Mouse (Mus musculus) cerebellum, postnatal 25 days (tissue): ENCODE results near the gene Creld1.

Source experiments
- DNase-seq, 2 experiments: peaks; one replicate each; pipeline ENCODE4 v3.0.0; 2021; ENCODE audit warnings: mixed read lengths in 2 of 2

Gene Creld1

DNA sequence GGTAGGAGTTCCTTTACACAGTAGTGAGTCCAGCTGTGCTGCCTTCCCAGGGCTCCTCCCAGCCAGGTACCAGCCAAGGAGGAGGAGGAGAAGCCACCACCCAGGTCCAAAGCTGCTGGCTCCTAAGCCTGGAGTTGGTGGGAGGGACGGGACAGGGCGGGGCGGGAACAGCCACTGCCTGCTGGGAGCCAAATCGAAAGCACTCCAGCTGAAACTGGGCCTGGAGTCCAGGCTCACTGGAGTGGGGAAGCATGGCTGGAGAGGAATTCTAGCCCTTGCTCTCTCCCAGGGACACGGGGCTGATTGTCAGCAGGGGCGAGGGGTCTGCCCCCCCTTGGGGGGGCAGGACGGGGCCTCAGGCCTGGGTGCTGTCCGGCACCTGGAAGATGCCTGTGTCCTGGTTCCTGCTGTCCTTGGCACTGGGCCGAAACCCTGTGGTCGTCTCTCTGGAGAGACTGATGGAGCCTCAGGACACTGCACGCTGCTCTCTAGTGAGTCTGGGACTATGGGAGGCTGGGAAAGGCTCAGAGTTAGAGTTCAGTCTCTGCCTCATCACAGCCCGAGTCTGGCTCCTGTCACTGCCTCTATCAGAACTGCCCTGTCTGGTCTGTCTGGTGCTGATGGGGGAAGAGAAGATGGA lies 11.7 kb upstream of the Creld1 start, which contains the start of gene Il17rc:
TSS of gene Il17rc (plus strand) at position 131 of the 640 bp plus-strand sequence.
- peak in 1 of 2 experiments; percentile 43 for DNase-seq

DNA sequence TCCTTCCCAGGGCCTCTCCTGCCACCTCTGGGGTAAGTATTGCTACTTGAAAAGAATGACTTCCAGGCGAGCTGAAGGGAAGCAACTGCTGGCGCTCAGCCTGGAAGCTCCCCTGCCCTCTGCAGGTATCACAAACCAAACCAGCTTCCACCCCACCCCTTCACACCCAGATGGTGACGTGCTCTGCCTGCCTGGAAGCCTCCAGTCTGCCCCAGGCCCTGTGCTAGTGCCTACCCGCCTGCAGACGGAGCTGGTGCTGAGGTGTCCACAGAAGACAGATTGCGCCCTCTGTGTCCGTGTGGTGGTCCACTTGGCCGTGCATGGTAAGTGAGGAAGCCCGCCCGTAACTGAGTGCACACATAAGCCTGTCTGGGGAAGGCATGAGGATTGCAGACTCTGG lies 11.0 kb upstream of the Creld1 start:
- DNase-seq: no peak

DNA sequence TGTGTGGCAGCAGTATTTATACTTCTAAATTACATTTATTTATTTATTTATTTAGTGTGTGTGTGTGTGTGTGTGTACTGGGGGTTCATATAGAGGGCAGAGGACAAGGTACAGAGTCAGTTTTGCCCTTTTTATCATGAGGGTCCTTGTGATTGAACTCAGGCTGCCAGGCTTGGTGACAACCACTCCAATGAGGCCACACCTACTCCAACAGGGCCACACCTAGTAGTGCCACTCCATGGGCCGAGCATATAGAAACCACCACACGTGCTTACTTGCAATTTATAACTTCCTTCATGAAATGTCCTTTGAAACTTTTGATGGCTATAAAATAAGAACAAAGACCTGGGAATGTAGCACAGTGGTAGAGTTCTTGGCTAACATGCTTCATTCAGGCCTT lies 9.9 kb upstream of the Creld1 start:
- no peak for DNase-seq

DNA sequence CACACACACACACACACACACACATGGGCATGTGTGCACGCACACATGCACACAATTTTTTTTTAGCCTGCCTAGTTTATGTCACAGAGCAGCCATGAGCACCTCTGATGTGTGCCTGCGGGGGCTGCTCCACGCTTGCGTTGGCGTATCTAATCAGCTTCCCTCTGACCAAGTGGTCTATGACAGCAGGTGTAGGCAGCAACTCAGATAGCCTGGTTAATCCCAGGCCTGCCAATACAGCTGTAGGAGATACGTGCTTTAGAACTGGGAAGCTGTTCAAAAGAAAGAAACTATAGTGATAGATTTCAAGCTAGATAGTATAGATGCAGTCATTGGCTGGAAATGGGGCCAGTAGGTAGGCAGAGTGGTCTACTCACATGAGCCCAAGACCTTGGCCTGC lies 9.4 kb upstream of the Creld1 start:
- DNase-seq: no peak

DNA sequence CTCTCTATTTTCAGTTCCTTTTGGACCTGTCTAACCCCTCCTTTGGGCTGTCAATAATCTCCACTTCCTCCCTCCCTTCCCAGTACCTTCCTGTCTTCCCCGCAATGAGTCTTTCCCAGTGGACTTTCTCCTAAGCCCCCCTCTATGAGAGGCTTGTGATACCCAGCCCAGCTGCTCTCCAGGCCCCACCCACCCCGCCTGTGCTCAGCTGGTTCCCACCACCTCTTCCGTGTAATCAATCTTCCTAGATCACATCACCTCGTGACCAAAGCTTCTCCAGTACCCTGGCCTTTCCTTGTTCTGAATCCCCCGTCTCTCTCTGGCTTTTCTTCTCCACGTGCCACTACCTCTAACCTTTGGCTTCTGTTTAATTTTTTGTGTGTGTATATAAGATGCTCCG lies 5.7 kb upstream of the Creld1 start:
- DNase-seq: no peak

DNA sequence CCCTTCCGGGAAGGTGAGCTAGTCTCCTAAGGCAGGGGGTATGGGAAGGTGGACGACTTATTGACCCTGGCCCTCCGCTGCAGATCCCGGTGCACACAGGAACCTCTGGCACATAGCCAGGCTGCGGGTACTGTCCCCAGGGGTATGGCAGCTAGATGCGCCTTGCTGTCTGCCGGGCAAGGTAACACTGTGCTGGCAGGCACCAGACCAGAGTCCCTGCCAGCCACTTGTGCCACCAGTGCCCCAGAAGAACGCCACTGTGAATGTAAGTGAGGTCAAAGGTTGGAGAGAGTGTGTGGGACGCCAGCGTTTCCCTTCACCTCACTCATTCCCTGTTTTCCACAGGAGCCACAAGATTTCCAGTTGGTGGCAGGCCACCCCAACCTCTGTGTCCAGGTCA lies 4.2 kb upstream of the Creld1 start:
- DNase-seq: no peak

DNA sequence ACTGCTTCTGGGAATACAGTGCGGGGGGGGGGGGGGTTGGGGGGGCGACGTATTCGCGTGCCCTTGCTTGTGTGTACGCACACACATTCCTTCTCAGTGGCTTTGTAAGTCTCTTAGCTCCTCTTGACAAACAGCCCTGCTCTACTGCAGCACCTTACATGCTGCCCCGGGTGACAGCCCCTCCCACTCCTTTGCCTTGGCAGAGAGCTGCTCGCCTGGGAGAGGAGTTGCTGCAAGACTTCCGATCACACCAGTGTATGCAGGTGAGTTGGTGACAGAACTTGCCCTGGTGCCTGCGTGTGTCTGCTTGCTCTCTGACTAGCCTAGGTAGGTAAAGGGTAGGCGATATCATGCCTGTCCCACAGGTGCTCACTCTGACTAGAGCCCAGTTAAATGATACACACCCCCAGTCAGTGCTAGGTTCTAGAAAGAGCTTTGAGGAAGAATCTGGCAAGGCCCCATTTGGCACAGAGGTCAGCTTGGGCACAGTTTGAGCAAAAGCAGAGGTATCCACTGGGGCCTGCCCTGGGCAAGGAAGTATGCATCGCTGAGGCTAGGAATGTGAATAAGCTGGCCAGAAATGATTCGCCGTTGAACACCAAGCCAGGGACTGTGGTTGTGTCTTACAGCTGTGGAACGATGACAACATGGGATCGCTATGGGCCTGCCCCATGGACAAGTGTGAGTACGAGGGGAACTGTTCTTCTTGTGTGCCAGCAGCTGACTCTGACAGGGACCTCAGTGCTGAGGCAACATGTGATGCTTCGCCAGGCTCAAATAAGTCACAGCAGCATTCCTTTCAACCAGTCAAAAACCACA lies 2.3 kb upstream of the Creld1 start:
- DNase-seq: peak in 1 of 2 experiments; percentile 36

DNA sequence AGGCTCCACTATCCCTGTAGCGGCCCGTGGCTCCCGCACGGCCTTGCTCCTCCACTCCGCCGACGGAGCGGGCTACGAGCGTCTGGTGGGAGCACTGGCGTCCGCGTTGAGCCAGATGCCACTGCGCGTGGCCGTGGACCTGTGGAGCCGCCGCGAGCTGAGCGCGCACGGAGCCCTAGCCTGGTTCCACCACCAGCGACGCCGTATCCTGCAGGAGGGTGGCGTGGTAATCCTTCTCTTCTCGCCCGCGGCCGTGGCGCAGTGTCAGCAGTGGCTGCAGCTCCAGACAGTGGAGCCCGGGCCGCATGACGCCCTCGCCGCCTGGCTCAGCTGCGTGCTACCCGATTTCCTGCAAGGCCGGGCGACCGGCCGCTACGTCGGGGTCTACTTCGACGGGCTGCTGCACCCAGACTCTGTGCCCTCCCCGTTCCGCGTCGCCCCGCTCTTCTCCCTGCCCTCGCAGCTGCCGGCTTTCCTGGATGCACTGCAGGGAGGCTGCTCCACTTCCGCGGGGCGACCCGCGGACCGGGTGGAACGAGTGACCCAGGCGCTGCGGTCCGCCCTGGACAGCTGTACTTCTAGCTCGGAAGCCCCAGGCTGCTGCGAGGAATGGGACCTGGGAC lies 509 bp upstream of the Creld1 start:
- DNase-seq: peak; percentile 76 to 79

DNA sequence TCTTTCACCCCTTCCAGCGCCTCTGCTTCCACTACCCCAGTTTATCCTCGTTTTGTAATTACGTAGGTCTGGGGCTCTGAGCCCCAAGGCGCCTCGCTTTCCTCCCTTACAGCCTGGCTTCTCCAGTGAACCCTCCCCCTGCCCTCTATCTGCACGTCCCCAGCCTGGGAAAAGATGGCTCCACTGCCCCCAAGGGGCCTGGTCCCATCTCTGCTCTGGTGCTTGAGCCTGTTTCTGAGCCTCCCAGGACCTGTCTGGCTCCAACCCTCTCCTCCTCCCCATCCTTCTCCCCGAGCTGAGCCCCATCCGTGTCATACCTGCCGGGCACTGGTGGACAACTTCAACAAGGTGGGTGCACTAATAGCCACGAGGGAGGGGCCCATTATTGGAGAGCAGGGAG lies 632 bp downstream of the Creld1 start:
- peak; percentile 57 to 60 for DNase-seq

DNA sequence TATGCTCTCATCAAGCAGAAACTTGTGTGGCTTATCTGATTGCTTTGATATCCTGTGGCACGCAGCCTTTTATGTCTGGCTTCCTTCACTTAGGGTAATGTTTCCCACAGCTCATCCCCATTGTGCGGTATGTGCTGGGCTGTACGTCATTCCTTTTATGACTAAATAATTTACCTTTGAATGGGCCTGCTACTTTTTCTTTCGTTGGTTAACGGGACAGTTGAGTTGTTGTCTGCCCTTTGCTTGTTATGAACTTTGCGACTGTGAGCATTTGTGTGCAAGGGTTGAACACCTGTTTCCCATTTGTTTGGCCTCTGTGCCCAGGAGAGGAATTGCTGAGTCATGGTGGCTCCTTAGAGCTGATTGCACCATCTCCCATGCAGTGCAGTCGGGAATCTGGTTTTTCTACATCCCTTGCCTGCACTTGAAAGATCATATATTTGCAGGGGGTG lies 4.1 kb downstream of the Creld1 start:
- DNase-seq: no peak

DNA sequence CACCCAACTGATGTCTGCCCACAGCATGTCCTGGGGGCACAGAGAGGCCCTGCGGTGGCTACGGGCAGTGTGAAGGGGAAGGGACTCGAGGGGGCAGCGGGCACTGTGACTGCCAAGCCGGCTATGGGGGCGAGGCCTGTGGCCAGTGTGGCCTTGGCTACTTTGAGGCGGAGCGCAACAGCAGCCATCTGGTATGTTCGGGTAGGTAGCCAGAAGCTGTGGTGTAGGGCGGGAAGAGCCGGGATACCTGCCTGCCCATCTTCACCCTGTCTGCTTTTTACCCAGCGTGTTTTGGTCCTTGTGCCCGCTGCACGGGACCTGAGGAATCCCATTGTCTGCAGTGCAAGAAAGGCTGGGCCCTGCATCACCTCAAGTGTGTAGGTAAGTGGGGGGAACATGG lies 6.3 kb downstream of the Creld1 start:
- DNase-seq: peak; percentile 55 to 61

DNA sequence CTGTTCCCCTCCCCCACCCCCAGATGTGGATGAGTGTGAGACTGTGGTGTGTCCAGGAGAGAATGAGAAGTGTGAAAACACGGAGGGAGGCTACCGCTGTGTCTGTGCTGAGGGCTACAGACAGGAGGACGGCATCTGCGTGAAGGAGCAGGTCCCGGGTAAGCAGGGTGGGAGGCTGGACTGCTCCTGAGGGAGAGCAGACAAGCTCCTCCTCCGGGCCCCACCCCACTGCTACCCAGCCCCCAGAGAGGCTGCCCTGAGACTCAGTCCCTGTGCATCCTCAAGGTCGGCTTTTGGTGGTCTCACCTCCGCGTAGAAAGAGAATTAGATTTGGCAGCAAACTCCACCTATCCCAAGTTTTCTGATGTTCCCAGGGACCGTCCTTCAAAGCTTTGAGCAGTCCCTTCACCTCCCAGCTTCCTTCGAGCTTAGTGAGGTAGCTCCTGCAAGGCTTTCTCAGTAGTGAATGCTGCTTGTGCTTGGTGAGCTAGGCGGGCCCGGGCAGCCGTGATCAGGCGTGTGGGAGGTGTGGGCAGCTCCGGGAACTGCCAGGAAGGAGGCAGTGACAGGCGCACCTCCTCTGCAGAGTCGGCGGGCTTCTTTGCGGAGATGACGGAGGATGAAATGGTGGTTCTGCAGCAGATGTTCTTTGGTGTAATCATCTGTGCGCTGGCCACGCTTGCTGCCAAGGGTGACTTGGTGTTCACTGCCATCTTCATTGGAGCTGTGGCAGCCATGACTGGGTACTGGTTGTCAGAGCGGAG lies 9.2 kb downstream of the Creld1 start:
- DNase-seq: peak in 1 of 2 experiments; percentile 21

DNA sequence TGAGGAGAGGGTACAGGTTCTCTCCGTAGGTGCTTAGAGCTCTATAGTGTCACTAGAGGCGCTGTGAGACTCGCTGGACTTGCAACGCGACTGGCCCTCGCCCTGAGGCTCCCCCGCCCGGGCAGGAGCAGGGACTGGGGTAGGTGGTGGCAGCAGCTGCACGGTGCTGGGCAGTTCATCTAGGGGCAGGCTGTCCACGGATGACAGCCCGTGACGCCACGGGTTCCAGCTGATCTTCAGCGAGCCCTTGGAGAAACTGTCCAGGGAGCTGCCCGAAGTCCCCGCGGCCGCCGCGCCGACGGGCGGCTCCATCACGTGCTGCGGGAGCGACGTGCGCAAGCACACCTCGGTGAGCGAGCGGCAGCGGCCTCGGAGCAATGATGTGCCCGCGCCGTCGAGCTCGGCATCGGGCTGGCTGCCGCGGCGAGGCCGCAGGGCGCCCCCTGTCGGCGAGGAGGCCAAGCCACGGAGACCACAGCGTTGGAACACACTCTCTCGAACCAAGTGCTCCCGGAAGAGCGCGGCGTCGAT lies 11.2 kb downstream of the Creld1 start:
- DNase-seq: peak; percentile 74 to 82

DNA sequence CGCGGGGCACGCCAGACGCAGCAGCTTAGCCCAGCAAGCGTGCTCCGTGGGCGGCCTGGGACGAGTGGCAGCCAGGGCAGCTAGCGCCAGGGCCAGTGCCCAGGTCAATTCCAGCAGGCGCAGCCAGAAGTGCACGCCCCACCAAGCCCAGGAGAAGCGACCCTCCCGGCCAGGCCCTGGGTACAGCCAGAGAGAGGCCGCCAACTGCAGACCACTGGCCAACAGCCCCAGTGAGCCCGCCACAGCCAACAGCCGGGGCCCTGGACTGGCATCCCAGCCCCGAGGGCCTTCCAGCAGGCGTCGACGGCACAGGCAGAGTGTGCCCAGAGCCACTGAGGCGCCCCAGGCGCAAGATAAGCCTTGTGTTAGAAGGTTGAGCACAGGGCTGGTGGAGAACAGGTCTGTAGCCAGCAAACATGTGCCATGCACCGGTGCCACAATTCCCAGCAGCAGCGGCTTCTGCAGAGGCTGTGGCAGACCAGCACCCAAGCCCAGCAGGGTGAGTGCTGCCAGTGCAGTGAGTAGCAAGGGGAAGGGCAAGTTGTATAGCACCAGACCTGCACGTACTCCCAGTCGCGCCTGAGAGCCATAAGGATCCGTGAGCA lies 12.1 kb downstream of the Creld1 start:
- peak in 1 of 2 experiments; percentile 44 for DNase-seq

DNA sequence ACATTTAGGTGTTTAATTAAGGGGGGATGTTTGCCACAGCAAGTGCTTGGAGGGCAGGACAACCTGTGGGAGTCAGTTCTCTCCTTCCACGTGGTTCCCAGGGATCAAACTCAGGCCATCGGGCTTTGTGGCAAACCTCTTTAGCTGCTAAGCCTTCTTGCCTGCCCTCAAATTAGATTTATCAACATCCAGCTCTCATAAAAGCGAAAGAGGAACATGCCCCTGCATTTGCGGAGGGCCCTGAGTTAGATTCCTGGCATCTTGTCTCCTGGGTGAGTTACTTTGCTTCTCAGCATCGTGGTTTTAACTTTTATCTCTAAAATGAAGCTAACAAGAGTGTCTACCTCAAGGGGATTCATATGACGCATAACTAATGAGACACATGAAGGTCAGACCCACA lies 16.2 kb downstream of the Creld1 start:
- DNase-seq: no peak

DNA sequence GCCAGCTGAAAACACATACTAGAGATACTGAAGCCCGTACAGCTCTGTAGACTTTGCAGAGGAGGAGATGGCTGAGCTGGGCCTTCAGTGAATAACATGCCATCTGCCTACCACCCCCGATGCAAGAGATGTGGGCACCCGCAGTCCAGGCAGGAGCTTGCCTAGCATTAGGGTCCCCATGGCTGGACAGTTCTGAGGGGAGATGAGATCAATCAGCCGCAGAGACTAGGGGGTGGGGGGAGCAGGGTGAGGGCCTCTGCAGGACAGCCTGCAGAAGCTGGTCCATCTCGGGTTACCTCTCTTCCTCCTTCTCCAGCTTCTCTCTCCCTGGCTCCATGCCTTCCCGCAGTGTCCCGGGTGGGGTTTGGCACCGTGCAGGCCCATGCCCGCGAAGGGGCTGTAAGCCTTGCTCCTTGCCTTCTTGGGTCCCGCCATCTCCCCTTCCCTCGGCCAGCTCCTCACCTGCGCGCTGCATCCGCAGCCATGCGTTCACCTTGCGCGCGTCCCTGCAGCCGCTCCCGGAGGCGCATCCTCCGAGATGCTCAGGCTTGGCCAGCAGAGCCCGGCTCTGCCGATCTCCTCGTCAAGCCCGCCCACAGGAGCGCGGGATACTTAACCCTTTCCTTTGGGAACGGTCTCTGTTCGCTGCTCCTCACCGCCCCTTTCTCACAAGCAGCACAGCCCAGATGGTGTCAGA lies 18.4 kb downstream of the Creld1 start, which contains the start of gene Prrt3:
TSS of gene Prrt3 (minus strand) at position 544 of the 697 bp plus-strand sequence.
- DNase-seq: peak; percentile 90

DNA sequence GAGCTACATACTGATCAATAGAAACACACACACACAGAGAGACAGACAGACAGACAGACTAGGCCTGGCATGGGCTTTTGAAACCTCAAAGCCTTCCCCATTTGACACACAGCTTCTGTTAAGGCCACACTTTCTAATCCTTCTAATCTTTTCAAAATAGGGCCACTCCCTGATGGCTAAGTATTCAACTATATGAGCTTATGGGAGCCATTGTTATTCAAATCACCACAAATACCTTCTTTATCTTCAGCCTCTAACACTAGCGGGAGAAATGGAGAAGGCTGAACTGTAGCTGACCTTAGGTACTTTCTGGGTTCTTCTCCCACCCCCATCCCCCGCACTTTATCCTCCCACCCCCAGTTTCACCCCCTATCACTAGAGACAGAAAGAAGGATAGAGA lies 19.7 kb downstream of the Creld1 start:
- DNase-seq: no peak

DNA sequence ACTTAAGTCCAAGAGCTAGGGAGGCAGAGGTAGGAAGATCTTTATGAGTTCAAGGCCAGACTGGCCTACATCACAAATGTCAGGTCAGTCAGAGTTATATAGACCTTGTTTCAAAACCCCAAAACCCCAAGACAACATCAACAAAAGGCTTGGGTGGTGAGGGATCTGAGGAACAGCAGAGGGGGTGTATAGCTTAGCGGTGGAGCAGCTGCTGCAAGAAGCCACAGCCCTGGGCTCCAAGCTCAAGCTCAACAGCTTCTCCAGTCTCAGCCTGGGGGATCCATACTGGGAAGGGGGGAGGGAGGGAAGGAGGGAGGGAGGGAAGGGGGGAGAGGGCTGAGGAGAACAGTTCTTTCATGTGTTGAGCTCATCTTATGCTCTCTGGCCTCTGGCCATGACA lies 22.6 kb downstream of the Creld1 start:
- DNase-seq: no peak

DNA sequence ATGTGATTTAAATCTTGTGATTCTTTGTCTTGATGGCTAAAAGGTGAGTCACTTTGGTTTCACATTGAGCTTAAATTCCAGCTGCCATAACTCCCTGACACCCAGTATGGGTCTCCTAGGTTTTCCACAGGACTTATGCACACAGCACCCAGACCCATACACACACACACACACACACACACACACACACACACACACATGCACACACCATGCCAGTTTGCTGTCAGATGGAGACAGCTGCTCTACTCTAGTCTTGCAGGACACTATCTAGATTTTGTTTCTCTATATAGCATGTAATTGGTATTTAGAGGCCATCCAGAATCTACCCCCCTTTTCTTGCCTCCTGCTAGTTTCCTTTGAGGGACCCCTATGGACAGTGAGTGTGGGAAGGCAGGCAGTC lies 24.0 kb downstream of the Creld1 start:
- no peak for DNase-seq

DNA sequence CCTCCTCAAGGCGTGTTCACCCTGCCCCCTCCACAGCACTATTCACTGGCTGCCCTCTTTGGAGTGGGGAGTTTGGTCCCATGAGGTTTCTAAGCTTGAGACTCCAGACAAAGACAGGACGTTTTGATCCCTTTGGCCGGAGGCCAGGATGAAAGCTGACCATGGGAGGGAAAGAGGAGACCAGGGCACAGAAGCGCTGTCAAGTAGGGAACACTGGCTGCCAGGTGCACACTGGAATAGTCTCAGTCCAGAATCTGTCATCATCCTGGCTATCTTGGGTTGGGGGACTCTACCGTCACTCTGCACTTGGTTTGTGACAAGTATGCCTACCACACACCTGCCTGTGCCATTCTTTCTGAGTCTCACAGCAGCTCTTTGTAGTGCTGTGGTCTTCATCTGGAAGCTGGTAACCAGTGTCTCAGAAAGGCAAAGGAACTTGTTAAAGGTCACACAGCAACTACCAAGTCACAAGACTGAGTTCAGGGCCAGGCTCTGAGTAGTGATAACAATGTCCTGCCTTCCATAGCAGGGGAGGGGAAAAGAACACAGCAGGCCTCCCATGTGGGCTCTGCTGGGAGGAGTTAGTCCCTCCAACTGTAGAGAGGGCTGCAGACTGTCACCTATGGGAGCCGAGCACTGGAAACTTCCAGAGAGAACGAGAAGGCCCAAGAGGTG lies 25.3 kb downstream of the Creld1 start:
- DNase-seq: peak in 1 of 2 experiments; percentile 35

DNA sequence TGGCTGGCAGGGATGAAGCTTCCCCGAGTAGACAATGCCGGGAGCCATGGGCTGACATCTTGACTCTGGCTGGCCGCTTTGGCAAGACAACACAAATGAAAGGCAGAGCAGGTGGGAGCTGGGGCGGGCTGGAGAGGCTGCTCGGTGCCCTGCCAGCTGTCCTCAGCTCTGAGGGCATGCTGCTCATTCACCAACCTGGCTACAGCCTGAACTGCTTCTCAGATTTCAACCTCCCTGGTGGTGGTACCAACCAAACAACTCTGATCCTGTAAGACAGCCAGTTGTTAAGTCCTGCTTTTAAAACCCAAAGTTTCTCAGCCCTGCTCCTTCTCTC lies 25.8 kb downstream of the Creld1 start:
- peak; percentile 75 to 84 for DNase-seq
